Mouse (Mus musculus): ENCODE data around the gene Pqbp1. TPM values are rescaled to one million over a fixed set of nuclear protein-coding genes. Genes with fewer than 3 reads are reported as not detected.
A peak's percentile ranks its signal among the peaks of the same experiment; 100 is the strongest.

Pqbp1 gene
- polyA plus RNA-seq, 1 experiment from 2014 or later = 92.3 TPM

- Histone ChIP-seq H3K4me3 (ENCODE audit: low read depth, low read length) (no peak overlapping the region), H3K4me2 (ENCODE audit: low read depth, low read length) (no peak overlapping the region), H3K27ac (replicated peaks; ENCODE audit: low read depth, low read length) (no peak overlapping the region), H3K9ac (ENCODE audit: low read depth, low read length) (no peak overlapping the region), H3K27me3 (replicated peaks; ENCODE audit: control insufficient read depth, insufficient read depth, low read length) (no peaks in the 10 kb centered on the region), H3K4me1 (ENCODE audit: control insufficient read depth, insufficient read depth, low read length) (no peaks in the 10 kb centered on the region), H3K9me3 (ENCODE audit: control insufficient read depth, low read length) (no peaks in the 10 kb centered on the region), H3K36me3 (ENCODE audit: control insufficient read depth, insufficient read depth, low read length) (peaks cover 18% of the 10 kb centered on the region; the same call in 1 of the 2 replicates)
- DNase-seq (ENCODE audit: low spot score) = no peak
- WGBS = 96% methylated on average over 1 of the region's 1 CpGs
- no peak for ATAC-seq (ENCODE audit: low read depth)
These were observed 31.9 kb downstream of the Pqbp1 start for GRCm38 (mm10) chrX:7867141-7867540.

- no peak for ATAC-seq (ENCODE audit: low read depth)
- H3K4me1 ChIP-seq (ENCODE audit: control insufficient read depth, insufficient read depth, low read length) = no peaks in the 10 kb centered on the region
- H3K36me3 ChIP-seq (ENCODE audit: control insufficient read depth, insufficient read depth, low read length) = peaks cover 16% of the 10 kb centered on the region; the same call in 1 of the 2 replicates
- no peak overlapping the region for H3K27ac ChIP-seq (replicated peaks; ENCODE audit: low read depth, low read length)
- no peaks in the 10 kb centered on the region for H3K27me3 ChIP-seq (replicated peaks; ENCODE audit: control insufficient read depth, insufficient read depth, low read length)
- DNase-seq (ENCODE audit: low spot score) = no peak
- no peak overlapping the region for H3K4me3 ChIP-seq (ENCODE audit: low read depth, low read length)
- no peak overlapping the region for H3K9ac ChIP-seq (ENCODE audit: low read depth, low read length)
- WGBS = 56% methylated on average over 2 of the region's 2 CpGs
- H3K4me2 ChIP-seq (ENCODE audit: low read depth, low read length) = no peak overlapping the region
- no peaks in the 10 kb centered on the region for H3K9me3 ChIP-seq (ENCODE audit: control insufficient read depth, low read length)
These were observed 33.3 kb downstream of the Pqbp1 start for GRCm38 (mm10) chrX:7865786-7866185.

GRCm38 (mm10) chrX:7865343-7865742, 33.7 kb downstream of the Pqbp1 start:
- Histone ChIP-seq H3K4me3 (ENCODE audit: low read depth, low read length) (no peak overlapping the region), H3K9me3 (ENCODE audit: control insufficient read depth, low read length) (no peaks in the 10 kb centered on the region), H3K27ac (replicated peaks; ENCODE audit: low read depth, low read length) (no peak overlapping the region), H3K4me1 (ENCODE audit: control insufficient read depth, insufficient read depth, low read length) (no peaks in the 10 kb centered on the region), H3K9ac (ENCODE audit: low read depth, low read length) (no peak overlapping the region), H3K36me3 (ENCODE audit: control insufficient read depth, insufficient read depth, low read length) (peaks cover 16% of the 10 kb centered on the region; the same call in 1 of the 2 replicates), H3K27me3 (replicated peaks; ENCODE audit: control insufficient read depth, insufficient read depth, low read length) (no peaks in the 10 kb centered on the region), H3K4me2 (ENCODE audit: low read depth, low read length) (no peak overlapping the region)
- WGBS = 58% methylated on average over 2 of the region's 2 CpGs
- DNase-seq (ENCODE audit: low spot score) (no peak), ATAC-seq (ENCODE audit: low read depth) (no peak)

GRCm38 (mm10) chrX:7864551-7864950, 34.5 kb downstream of the Pqbp1 start:
- Histone ChIP-seq H3K9ac (ENCODE audit: low read depth, low read length) (no peak overlapping the region), H3K27ac (replicated peaks; ENCODE audit: low read depth, low read length) (no peak overlapping the region), H3K36me3 (ENCODE audit: control insufficient read depth, insufficient read depth, low read length) (peaks cover 16% of the 10 kb centered on the region; the same call in 1 of the 2 replicates), H3K9me3 (ENCODE audit: control insufficient read depth, low read length) (no peaks in the 10 kb centered on the region), H3K4me3 (ENCODE audit: low read depth, low read length) (no peak overlapping the region), H3K27me3 (replicated peaks; ENCODE audit: control insufficient read depth, insufficient read depth, low read length) (no peaks in the 10 kb centered on the region), H3K4me1 (ENCODE audit: control insufficient read depth, insufficient read depth, low read length) (no peaks in the 10 kb centered on the region), H3K4me2 (ENCODE audit: low read depth, low read length) (no peak overlapping the region)
- DNase-seq (ENCODE audit: low spot score) (no peak), ATAC-seq (ENCODE audit: low read depth) (no peak)
- WGBS = 68% methylated on average over 3 of the region's 3 CpGs

GRCm38 (mm10) chrX:7863181-7863580, 35.9 kb downstream of the Pqbp1 start:
- WGBS = 60% methylated on average over 1 of the region's 1 CpGs
- ATAC-seq (ENCODE audit: low read depth) (no peak), DNase-seq (ENCODE audit: low spot score) (no peak)
- H3K27ac ChIP-seq (replicated peaks; ENCODE audit: low read depth, low read length) = no peak overlapping the region
- no peaks in the 10 kb centered on the region for H3K4me1 ChIP-seq (ENCODE audit: control insufficient read depth, insufficient read depth, low read length)
- H3K9me3 ChIP-seq (ENCODE audit: control insufficient read depth, low read length) = no peaks in the 10 kb centered on the region
- H3K36me3 ChIP-seq (ENCODE audit: control insufficient read depth, insufficient read depth, low read length) = peaks cover 15% of the 10 kb centered on the region; the same call in 1 of the 2 replicates
- no peaks in the 10 kb centered on the region for H3K27me3 ChIP-seq (replicated peaks; ENCODE audit: control insufficient read depth, insufficient read depth, low read length)
- no peak overlapping the region for H3K4me3 ChIP-seq (ENCODE audit: low read depth, low read length)
- H3K9ac ChIP-seq (ENCODE audit: low read depth, low read length) = no peak overlapping the region
- H3K4me2 ChIP-seq (ENCODE audit: low read depth, low read length) = no peak overlapping the region

- no peak overlapping the region for H3K9ac ChIP-seq (ENCODE audit: low read depth, low read length)
- H3K4me3 ChIP-seq (ENCODE audit: low read depth, low read length) = no peak overlapping the region
- WGBS = 88% methylated on average over 2 of the region's 3 CpGs
- H3K27ac ChIP-seq (replicated peaks; ENCODE audit: low read depth, low read length) = no peak overlapping the region
- H3K27me3 ChIP-seq (replicated peaks; ENCODE audit: control insufficient read depth, insufficient read depth, low read length) = no peaks in the 10 kb centered on the region
- no peaks in the 10 kb centered on the region for H3K9me3 ChIP-seq (ENCODE audit: control insufficient read depth, low read length)
- peaks cover 15% of the 10 kb centered on the region; the same call in 1 of the 2 replicates for H3K36me3 ChIP-seq (ENCODE audit: control insufficient read depth, insufficient read depth, low read length)
- no peak overlapping the region for H3K4me2 ChIP-seq (ENCODE audit: low read depth, low read length)
- ATAC-seq (ENCODE audit: low read depth) = no peak
- DNase-seq (ENCODE audit: low spot score) = no peak
- H3K4me1 ChIP-seq (ENCODE audit: control insufficient read depth, insufficient read depth, low read length) = no peaks in the 10 kb centered on the region
These were observed 39.8 kb downstream of the Pqbp1 start for GRCm38 (mm10) chrX:7859191-7859753.

GRCm38 (mm10) chrX:7854578-7854977, 44.5 kb downstream of the Pqbp1 start:
- DNase-seq (ENCODE audit: low spot score) = peak; percentile 14

GRCm38 (mm10) chrX:7847845-7848244, 51.2 kb downstream of the Pqbp1 start:
- no peaks in the 10 kb centered on the region for H3K4me1 ChIP-seq (ENCODE audit: control insufficient read depth, insufficient read depth, low read length)
- H3K4me3 ChIP-seq (ENCODE audit: low read depth, low read length) = no peak overlapping the region
- 69% methylated on average over 2 of the region's 2 CpGs for WGBS
- H3K27me3 ChIP-seq (replicated peaks; ENCODE audit: control insufficient read depth, insufficient read depth, low read length) = no peaks in the 10 kb centered on the region
- H3K9me3 ChIP-seq (ENCODE audit: control insufficient read depth, low read length) = no peaks in the 10 kb centered on the region
- H3K36me3 ChIP-seq (ENCODE audit: control insufficient read depth, insufficient read depth, low read length) = no peaks in the 10 kb centered on the region
- DNase-seq (ENCODE audit: low spot score) = no peak
- H3K27ac ChIP-seq (replicated peaks; ENCODE audit: low read depth, low read length) = no peak overlapping the region
- no peak overlapping the region for H3K9ac ChIP-seq (ENCODE audit: low read depth, low read length)
- H3K4me2 ChIP-seq (ENCODE audit: low read depth, low read length) = no peak overlapping the region
- ATAC-seq (ENCODE audit: low read depth) = no peak

More at GRCm38 (mm10) chrX:7854578-7854977, 44.5 kb downstream of the Pqbp1 start:
- H3K4me1 ChIP-seq (ENCODE audit: control insufficient read depth, insufficient read depth, low read length) = no peaks in the 10 kb centered on the region
- peaks cover 15% of the 10 kb centered on the region; the same call in 1 of the 2 replicates for H3K36me3 ChIP-seq (ENCODE audit: control insufficient read depth, insufficient read depth, low read length)
- H3K27me3 ChIP-seq (replicated peaks; ENCODE audit: control insufficient read depth, insufficient read depth, low read length) = no peaks in the 10 kb centered on the region
- H3K4me2 ChIP-seq (ENCODE audit: low read depth, low read length) = no peak overlapping the region
- no peak overlapping the region for H3K9ac ChIP-seq (ENCODE audit: low read depth, low read length)
- 47% methylated on average over 2 of the region's 2 CpGs for WGBS
- H3K4me3 ChIP-seq (ENCODE audit: low read depth, low read length) = no peak overlapping the region
- H3K27ac ChIP-seq (replicated peaks; ENCODE audit: low read depth, low read length) = no peak overlapping the region
- no peak for ATAC-seq (ENCODE audit: low read depth)
- H3K9me3 ChIP-seq (ENCODE audit: control insufficient read depth, low read length) = no peaks in the 10 kb centered on the region

All from embryonic facial prominence, embryonic 14.5 days (tissue).